Mouse (Mus musculus) neural tube, embryonic 12.5 days (tissue): ENCODE results near the gene Ercc1. TPM values are rescaled to one million over a fixed set of nuclear protein-coding genes. Genes with fewer than 3 reads are reported as not detected.

Source experiments
- ATAC-seq: fragments of 200-750 bp; cut with Nextera tagmentation; 2 replicates; pipeline ENCODE4 v1.8.0; 2017; ENCODE audit warnings: low read depth, mild to moderate bottlenecking, moderate TSS enrichment, moderate library complexity; ENCODE audit not compliant: low FRiP score
- H3K27ac ChIP-seq: fragments of 300-500 bp; sonication (generic); 2 replicates; pipeline ENCODE4 v1.5.1; 2016
- H3K27me3 ChIP-seq: fragments of 300-500 bp; sonication (generic); replicated peaks from 2 replicates; pipeline ENCODE4 v1.6.1; 2016; ENCODE audit warnings: mild to moderate bottlenecking
- H3K36me3 ChIP-seq: fragments of 300-500 bp; sonication (generic); 2 replicates; pipeline ENCODE4 v1.6.1; 2016; ENCODE audit warnings: mild to moderate bottlenecking
- H3K4me1 ChIP-seq: fragments of 300-500 bp; sonication (generic); 2 replicates; pipeline ENCODE4 v1.6.1; 2016
- H3K4me2 ChIP-seq: fragments of 300-500 bp; sonication (generic); replicated peaks from 2 replicates; pipeline ENCODE4 v1.6.1; 2016; ENCODE audit warnings: mild to moderate bottlenecking
- H3K4me3 ChIP-seq: fragments of 300-500 bp; sonication (generic); 2 replicates; pipeline ENCODE4 v1.5.1; 2016
- H3K9ac ChIP-seq: fragments of 300-500 bp; sonication (generic); 2 replicates; pipeline ENCODE4 v1.6.1; 2016; ENCODE audit warnings: mild to moderate bottlenecking
- H3K9me3 ChIP-seq: fragments of 300-500 bp; sonication (generic); 2 replicates; pipeline ENCODE4 v1.6.1; 2016; ENCODE audit warnings: mild to moderate bottlenecking
- WGBS: fragments of 180-500 bp; shearing (Covaris S2); methylation state at CpG from one replicate; pipeline ENCODE4 v1.1.7; 2016; 5-methylcytosine and 5-hydroxymethylcytosine counted together
- polyA plus RNA-seq: library from polyadenylated mRNA; unstranded; fragments of >200 nt; fragmentation: Nextera tagmentation; extraction: Ambion mirVana; gene quantifications from 2 replicates; pipeline ENCODE4 v1.2.1, GENCODE M21; 2016

The Ercc1 gene
- polyA plus RNA-seq, 1 experiment from 2014 or later, result 103 TPM

DNA sequence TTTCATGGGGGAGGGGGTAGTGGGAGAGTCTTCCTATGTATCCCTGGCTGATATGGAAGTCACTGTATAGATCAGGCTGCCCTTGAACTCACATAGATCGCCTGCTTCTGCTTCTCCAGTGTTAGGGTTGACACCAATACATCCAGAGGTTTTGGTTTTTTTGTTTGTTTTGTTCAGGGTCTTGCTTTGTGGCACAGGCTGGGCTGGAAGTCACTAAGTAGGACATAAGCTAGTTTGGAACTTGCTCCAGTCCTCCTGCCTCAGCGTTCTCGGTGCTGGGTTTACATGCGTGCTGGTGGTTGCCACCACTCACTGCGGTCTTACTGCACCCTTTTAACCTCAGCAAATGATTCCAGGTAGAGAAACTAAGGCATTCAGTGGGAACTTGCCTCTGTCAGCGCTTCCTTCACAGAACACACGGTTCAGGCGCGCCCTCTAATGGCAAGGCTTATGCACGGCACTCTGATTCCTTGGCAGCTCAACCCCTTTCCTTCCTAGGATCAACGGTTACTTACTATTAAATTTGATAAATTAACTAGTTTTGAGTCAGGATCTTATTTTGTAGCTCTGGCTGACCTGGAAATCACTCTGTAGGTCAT, 1.3 kb upstream of the Ercc1 start:
- H3K27ac ChIP-seq, result no peak overlapping the region
- 3% methylated on average over 11 of the region's 11 CpGs for WGBS
- peaks cover 6% of the 10 kb centered on the region for H3K36me3 ChIP-seq
- H3K9ac ChIP-seq, result no peak overlapping the region
- no peak overlapping the region for H3K4me3 ChIP-seq
- no peaks in the 10 kb centered on the region for H3K9me3 ChIP-seq
- H3K4me1 ChIP-seq, result peaks cover 33% of the 10 kb centered on the region
- peak overlapping the region; percentile 93 for H3K4me2 ChIP-seq
- no peak for ATAC-seq
- peaks cover 13% of the 10 kb centered on the region for H3K27me3 ChIP-seq

DNA sequence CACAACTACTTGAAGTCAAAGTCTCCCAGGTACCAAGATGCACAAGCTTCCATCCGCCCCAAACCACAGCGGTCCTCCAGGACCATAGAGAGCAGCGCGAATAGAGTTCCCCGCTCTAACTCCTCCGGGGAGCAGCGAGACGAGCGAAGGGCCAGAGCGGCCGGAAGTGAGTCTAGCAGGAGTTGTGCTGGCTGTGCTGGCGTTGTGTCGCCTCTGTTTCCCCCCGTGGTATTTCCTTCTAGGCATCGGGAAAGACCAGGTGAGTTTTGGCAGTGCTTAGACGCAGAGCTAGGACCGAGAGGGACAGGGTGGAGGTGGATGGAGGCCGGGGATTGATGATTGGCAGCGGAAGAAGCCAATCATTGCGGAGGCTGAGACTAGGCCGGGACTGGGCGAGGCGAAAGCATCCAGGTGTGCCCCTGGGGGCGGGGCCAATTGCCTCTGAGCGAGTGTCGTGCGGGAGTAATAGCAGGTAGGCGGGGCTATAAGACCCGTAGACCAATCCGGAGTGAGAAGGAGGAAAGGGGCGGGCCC, 427 bp downstream of the Ercc1 start:
- Histone ChIP-seq H3K9me3 (no peaks in the 10 kb centered on the region), H3K9ac (peak overlapping the region; percentile 67), H3K4me1 (peaks cover 33% of the 10 kb centered on the region), H3K4me2 (peak overlapping the region; percentile 87), H3K27ac (peak overlapping the region; percentile 70), H3K36me3 (peaks cover 23% of the 10 kb centered on the region), H3K4me3 (peak overlapping the region; percentile 65), H3K27me3 (peaks cover 13% of the 10 kb centered on the region)
- ATAC-seq, result peak; percentile 91
- WGBS, result under 1% methylated on average over 31 of the region's 31 CpGs

DNA sequence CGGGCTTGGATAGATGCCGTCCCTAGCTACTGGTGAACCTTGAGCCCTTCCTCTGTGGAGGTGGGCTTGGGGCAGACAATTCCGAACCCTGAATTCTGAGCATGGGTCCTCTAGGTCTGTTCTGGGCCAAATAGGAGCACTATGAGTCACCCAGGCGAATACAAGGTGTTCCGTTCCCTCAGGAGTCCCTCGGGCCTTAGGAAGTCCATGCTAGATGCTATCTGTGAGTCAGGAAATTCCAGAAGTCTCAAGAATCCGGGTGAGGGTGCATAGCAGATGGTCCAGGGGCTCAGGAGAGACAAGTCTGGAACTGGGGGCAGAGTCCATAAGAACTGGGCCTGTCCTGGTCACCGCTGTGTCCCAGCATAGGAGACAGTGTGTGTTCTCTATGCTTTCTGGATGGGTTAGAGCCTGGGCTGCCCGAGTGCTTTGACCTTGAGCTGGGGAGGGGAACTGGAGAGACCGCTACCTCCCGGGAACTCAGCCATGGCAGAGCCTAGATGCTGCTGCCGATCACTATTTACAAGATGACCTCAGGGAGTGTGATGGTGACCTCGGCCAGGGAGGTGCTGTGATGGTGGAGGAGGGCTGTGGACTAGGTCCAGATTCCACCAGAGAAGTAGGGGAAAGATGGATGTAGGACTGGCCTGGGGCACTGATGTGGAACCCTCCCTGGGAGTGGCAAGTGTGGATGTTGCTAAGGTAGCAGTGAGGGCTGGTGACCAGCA, 4.8 kb downstream of the Ercc1 start:
- Histone ChIP-seq H3K4me2 (no peak overlapping the region), H3K36me3 (peaks cover 61% of the 10 kb centered on the region), H3K27ac (no peak overlapping the region), H3K4me3 (no peak overlapping the region), H3K9me3 (no peaks in the 10 kb centered on the region), H3K9ac (no peak overlapping the region), H3K4me1 (peaks cover 15% of the 10 kb centered on the region), H3K27me3 (no peaks in the 10 kb centered on the region)
- WGBS, result 92% methylated on average over 13 of the region's 13 CpGs
- ATAC-seq, result no peak

DNA sequence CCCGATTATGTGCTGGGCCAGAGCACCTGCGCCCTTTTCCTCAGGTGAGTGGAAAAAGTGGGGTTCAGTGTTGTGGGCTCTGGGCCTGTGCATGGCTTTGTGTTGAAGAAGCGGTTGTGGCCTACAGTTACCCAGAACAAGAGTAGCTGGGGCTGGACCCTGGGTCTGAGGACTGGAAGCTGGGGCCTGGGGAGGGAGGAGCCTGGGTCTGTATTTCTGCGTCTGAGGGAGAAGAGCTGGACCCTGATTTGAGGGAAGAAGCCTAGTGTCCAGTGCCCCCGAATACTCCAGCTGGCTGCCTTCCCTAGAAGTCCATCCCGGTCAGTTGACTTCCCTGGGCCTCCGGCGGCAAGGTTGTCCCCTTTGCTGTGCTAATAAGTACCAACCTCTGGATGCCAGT, 5.6 kb downstream of the Ercc1 start:
- no peaks in the 10 kb centered on the region for H3K9me3 ChIP-seq
- H3K4me1 ChIP-seq, result peaks cover 11% of the 10 kb centered on the region
- H3K36me3 ChIP-seq, result peaks cover 70% of the 10 kb centered on the region
- H3K27ac ChIP-seq, result no peak overlapping the region
- 93% methylated on average over 8 of the region's 8 CpGs for WGBS
- no peak for ATAC-seq
- no peak overlapping the region for H3K4me2 ChIP-seq
- H3K4me3 ChIP-seq, result no peak overlapping the region
- no peak overlapping the region for H3K9ac ChIP-seq
- H3K27me3 ChIP-seq, result no peaks in the 10 kb centered on the region

DNA sequence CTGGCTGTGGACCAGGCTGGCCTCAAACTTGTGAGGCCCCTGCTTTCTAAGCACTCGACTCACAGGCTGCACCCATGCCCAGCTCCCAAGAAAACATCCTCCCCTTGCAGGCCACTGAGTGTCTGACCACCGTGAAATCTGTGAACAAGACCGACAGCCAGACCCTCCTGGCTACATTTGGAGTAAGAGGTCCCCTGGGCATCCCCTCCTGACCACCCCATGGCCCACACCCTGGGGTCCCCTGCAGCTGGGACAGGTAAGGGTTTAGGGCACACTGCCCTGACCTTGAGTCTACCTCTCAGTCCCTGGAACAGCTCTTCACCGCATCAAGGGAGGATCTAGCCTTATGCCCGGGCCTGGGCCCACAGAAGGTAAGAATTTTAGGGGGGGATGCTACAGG, 10.4 kb downstream of the Ercc1 start:
- ATAC-seq, result no peak
- H3K9ac ChIP-seq, result no peak overlapping the region
- H3K4me3 ChIP-seq, result no peak overlapping the region
- H3K27me3 ChIP-seq, result no peaks in the 10 kb centered on the region
- H3K4me2 ChIP-seq, result no peak overlapping the region
- WGBS, result 91% methylated on average over 5 of the region's 5 CpGs
- peaks cover 70% of the 10 kb centered on the region for H3K36me3 ChIP-seq
- no peak overlapping the region for H3K27ac ChIP-seq
- H3K4me1 ChIP-seq, result peaks cover 11% of the 10 kb centered on the region
- H3K9me3 ChIP-seq, result no peaks in the 10 kb centered on the region

DNA sequence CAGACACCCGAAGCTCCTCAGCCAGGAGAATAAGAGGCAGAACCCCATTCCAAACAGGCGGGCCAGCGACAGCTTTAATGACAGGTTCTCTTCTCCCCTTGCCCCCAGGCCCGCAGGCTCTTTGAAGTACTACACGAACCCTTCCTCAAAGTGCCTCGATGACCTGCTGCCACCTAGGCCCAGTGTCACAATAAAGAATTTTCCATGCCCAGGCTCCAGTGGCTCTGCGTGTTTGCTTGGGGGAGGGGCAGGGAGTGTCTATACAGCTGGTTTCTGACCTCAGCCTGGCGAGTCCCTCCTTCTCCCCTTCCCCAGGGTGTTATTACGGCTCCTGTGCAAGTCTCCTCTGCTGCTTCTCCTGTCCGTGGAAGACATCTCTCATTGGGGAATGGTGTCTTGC, 11.7 kb downstream of the Ercc1 start:
- Histone ChIP-seq H3K4me2 (no peak overlapping the region), H3K4me1 (peaks cover 18% of the 10 kb centered on the region), H3K4me3 (no peak overlapping the region), H3K9me3 (no peaks in the 10 kb centered on the region), H3K9ac (no peak overlapping the region), H3K27me3 (no peaks in the 10 kb centered on the region), H3K27ac (no peak overlapping the region), H3K36me3 (peaks cover 60% of the 10 kb centered on the region)
- 66% methylated on average over 10 of the region's 10 CpGs for WGBS
- ATAC-seq, result no peak

DNA sequence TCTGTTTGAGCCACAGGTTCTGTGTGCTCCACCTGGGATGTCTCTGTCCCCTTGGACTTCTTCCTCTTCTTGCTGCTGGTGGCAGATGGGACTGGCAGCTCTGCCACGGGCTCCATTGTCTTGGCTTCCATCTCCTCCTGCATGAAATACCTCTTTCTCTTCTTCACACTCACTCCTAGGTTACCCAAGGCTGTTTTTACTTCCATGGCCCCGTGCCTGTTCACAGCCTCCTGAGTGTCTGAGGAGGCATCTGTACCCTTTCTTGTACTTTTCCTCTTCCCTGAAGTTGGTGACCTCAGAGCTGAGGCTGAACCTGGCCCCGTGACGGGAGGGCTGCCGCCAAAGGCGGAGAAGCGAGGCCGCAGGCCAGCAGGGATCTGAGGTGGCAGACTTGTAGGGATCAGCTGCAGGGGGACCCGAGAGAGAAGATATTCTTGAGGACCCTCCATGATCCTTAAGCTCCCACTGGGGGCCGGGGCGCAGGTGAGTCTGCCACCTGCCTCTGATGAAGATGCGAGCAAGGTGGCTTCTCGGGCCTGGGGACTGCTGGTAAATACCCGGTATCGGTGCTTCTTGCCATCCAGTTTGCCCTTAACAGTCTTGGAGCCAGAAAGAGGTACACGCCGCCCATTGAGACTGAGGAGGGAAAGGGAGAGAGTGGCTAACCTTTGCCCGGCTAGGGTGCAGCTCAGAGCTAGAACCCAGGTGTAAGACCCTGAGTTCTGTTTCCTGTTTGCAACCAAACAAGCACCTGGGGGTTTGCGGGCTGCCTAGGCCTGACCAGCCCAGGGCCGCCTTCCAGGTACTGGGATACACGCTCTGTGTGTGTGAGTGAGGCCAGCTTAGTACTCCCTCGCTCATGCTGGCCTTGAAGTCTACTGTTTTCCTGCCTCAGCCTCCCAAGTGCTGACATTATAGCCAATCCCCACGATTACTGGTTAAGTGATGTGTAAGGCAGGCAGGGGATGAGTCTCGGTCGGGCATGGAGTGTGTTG, 13.1 kb downstream of the Ercc1 start:
- Histone ChIP-seq H3K4me3 (no peak overlapping the region), H3K4me2 (peak overlapping the region; percentile 99), H3K9ac (peak overlapping the region; percentile 63; the same call in 1 of the 2 replicates), H3K27me3 (no peaks in the 10 kb centered on the region), H3K4me1 (peaks cover 29% of the 10 kb centered on the region), H3K36me3 (peaks cover 46% of the 10 kb centered on the region), H3K27ac (no peak overlapping the region), H3K9me3 (no peaks in the 10 kb centered on the region)
- no peak for ATAC-seq
- 94% methylated on average over 25 of the region's 25 CpGs for WGBS

DNA sequence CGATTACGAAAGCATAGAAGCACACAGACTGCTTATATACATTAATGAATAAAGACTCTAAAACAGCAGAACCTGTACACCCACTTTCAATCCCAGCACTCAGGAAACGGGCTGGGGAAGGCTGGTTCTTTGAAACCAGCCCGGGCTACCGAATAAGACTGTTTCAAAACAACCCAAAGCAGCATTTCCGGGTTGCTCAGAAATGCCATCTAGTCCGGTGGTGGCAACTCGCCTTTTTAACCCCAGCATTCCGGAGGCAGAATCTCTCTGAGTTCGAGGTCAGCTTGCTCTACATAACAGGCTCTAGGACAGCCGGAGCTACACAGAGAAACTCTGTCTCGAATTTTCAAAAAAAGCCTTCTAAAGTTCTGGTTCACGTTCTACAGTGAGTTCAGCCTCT, 14.1 kb downstream of the Ercc1 start:
- no peaks in the 10 kb centered on the region for H3K9me3 ChIP-seq
- peak overlapping the region; percentile 63 for H3K9ac ChIP-seq
- H3K27ac ChIP-seq, result no peak overlapping the region
- H3K4me2 ChIP-seq, result peak overlapping the region; percentile 99
- WGBS, result 23% methylated on average over 13 of the region's 13 CpGs
- H3K27me3 ChIP-seq, result no peaks in the 10 kb centered on the region
- peak overlapping the region; percentile 67 for H3K4me3 ChIP-seq
- H3K4me1 ChIP-seq, result peaks cover 29% of the 10 kb centered on the region
- no peak for ATAC-seq
- H3K36me3 ChIP-seq, result peaks cover 37% of the 10 kb centered on the region

DNA sequence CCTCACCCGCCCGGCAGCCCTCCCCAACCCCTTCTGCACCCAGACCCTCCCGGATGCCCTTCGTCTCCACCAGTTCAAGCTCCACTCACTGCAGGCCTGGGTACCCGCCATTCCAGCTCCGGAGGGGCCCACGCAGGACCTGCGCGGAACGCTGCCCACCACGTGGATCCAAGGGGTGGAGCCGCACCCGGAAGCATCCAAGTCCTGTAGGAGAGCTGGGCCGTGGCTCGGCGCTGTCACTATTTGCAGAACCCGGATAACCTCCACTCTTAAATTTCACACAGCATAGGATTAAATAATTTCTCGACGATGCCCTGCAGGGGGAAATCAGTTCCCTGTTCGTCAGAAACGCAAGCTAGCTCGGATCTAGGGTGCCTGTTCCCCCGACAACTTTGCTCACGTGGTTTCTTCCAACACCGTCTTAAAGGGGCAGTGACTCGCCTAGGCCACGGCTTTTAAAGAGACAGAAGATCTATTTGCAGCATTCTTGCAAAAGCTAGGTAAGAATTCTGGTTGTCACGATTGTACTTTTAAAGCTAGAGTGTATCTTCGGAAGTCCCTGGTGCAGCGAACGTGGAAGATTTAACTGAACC, 14.8 kb downstream of the Ercc1 start, which contains the start of the genes Cd3eap and Ppp1r13l:
Gene Cd3eap, minus strand, starts transcription at position 185 of the 593 bp plus-strand sequence.
Gene Ppp1r13l, plus strand, starts transcription at position 451 of the 593 bp plus-strand sequence.
- WGBS, result under 1% methylated on average over 31 of the region's 31 CpGs
- H3K4me1 ChIP-seq, result peaks cover 29% of the 10 kb centered on the region
- peak within 1 kb of the TSS; percentile 99 for H3K4me2 ChIP-seq

DNA sequence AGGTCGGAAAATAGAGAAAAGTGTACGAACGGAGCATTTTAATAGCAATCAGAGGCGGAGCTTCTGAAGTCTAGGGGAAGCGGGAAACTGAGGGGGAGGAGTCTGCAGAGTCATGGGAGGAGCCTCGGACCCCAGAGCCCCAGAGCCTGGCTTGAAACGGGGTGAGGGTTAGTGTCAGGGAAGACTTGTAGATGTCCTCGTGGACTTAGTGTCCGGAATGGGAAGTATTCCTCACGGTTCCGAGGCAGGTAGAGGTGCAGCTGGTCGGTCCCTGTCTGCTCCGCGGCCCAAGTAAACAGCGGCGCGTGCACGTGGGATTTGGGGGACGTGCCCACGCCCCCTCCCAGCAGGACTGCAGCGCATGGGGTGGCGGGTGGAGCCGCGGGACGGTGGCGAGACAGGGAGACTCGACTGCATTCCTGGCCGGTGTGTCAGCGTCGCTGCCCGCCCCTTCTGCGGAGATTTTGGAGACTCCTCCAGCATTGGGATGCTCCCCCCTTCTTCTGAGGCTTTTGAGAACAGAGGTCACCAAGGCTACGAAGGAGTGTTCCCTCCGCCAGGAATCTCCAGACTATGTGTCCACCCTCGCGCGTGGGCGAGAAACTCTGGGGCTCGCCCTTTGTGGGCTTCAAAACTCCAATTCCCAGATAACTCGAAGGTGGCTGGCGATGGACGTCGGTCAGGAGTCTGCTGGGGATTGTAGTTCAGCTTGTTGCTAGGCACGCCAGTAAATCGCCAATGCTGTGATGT, 15.5 kb downstream of the Ercc1 start:
- no peaks in the 10 kb centered on the region for H3K9me3 ChIP-seq
- peak overlapping the region; percentile 63; the same call in 1 of the 2 replicates for H3K9ac ChIP-seq
- peaks cover 24% of the 10 kb centered on the region for H3K36me3 ChIP-seq
- no peak overlapping the region for H3K27ac ChIP-seq
- H3K27me3 ChIP-seq, result no peaks in the 10 kb centered on the region
- peak; percentile 65 for ATAC-seq
- H3K4me3 ChIP-seq, result peak overlapping the region; percentile 67
- H3K4me1 ChIP-seq, result peaks cover 29% of the 10 kb centered on the region
- peak overlapping the region; percentile 99 for H3K4me2 ChIP-seq
- WGBS, result under 1% methylated on average over 45 of the region's 45 CpGs

More for the DNA sequence above, 14.8 kb downstream of the Ercc1 start, which contains the start of the genes Cd3eap and Ppp1r13l:
- Histone ChIP-seq H3K9ac (peak within 1 kb of the TSS; percentile 63), H3K27me3 (no peaks in the 10 kb centered on the region), H3K4me3 (peak within 1 kb of the TSS; percentile 67), H3K36me3 (peaks cover 31% of the 10 kb centered on the region), H3K9me3 (no peaks in the 10 kb centered on the region), H3K27ac (no peak within 1 kb of the TSS)
- peak; percentile 70 for ATAC-seq

DNA sequence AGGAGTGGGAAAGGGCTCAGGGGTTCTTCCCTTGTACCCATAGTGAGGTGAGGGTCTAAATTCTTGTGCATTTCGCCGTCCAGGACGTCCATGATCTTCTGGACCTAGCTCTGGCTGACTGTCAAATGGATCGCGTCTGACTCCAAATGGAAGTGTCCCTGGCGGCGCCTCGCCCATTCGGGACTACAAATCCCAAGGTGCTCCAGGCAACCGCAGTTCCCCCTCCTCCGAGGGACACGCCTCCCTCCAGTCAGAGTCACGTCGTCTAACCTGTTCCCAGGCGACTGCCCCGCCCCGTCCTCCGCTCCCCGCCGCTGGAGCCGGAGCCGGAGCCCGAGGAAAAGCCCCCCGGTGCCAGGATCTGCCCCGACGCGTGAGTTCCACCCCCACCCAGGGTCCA, 16.4 kb downstream of the Ercc1 start:
- Histone ChIP-seq H3K4me1 (peaks cover 29% of the 10 kb centered on the region), H3K9me3 (no peaks in the 10 kb centered on the region), H3K9ac (peak overlapping the region; percentile 46; the same call in 1 of the 2 replicates), H3K4me3 (peak overlapping the region; percentile 67), H3K36me3 (peaks cover 18% of the 10 kb centered on the region), H3K27me3 (no peaks in the 10 kb centered on the region), H3K4me2 (peak overlapping the region; percentile 99), H3K27ac (no peak overlapping the region)
- WGBS, result under 1% methylated on average over 27 of the region's 27 CpGs
- peak; percentile 49; the same call in 1 of the 2 replicates for ATAC-seq
